Mouse (Mus musculus): ENCODE measurements around the gene Vgf.
A peak's percentile ranks its signal among the peaks of the same experiment; 100 is the strongest.

DNA sequence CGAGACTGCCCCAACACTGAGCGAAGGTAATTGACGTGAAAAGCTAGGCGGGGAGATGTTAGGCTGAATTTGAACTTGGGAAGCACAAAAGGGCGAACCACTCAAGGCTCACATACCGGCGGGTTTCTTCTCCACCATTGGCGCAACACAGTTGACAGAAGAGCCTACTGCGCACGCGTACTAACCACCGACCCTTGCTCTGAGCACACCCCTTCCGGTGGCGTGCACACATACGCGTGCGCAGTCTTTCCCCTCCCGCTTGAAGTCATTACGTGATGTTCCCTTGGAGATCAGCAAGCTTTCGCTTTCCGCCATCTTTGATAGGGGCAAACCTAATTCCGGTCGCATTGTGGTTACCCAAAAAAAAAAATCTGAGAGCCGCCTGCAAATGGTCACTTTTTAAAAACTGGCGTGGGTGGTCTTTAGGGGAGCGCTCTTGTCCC, 39.5 kb upstream of the Vgf start, which contains the start of gene Plod3:
- TF ChIP-seq SRF (IDR thresholded peaks at IDR 0.05; ENCODE audit: control insufficient read depth, insufficient read length, low read depth): no peak
- no peak for TF ChIP-seq TCF3 (IDR thresholded peaks at IDR 0.05; ENCODE audit: insufficient read length, low read depth)
- TF ChIP-seq POLR2A (IDR thresholded peaks at IDR 0.05; ENCODE audit: insufficient read length, low read depth): peak; percentile 75
- TF ChIP-seq MYOD1 (IDR thresholded peaks at IDR 0.05; ENCODE audit: control insufficient read depth in 1 of 3, insufficient read length in 2 of 3, low read depth in 2 of 3): peak in 1 of 3 experiments; percentile 2
- TF ChIP-seq TCF12 (IDR thresholded peaks at IDR 0.05; ENCODE audit: insufficient read depth, poor library complexity, severe bottlenecking): no peak
- TF ChIP-seq USF1 (IDR thresholded peaks at IDR 0.05; ENCODE audit: low read depth): no peak

Data from myocyte (in vitro differentiated cells).